Mouse (Mus musculus): ENCODE results near the gene Iars2. TPM values are rescaled to one million over a fixed set of nuclear protein-coding genes. Genes with fewer than 3 reads are reported as not detected.

Iars2 gene
- polyA plus RNA-seq, 1 experiment = 17.1 TPM

DNA sequence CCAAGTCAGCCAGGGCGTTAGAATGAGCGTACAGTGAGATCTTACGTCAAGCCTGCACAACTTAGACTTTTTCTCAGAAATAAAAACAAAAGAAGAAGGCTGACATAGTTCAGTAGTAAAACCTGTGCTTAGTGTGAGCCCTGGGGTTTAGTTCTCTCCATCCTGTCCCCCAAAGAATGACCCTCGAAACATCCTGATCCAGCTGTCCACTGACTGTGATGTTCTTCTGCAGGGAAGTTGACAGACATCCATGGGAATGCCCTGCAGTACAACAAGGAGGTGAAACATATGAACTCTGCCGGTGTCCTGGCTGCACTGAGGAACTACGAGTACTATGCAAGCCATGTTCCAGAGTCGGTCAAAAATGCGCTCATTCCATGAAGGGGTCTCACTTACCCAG is 27.1 kb upstream of the Iars2 start:
- TF ChIP-seq CTCF (IDR thresholded peaks at IDR 0.05; ENCODE audit: low read depth, low read length) (no peak), POLR2A (IDR thresholded peaks at IDR 0.05; ENCODE audit: borderline replicate concordance, low read depth, low read length) (no peak)
- no peak overlapping the region for H3K4me3 ChIP-seq (ENCODE audit: insufficient read depth, low read length)
- H3K27ac ChIP-seq (ENCODE audit: insufficient read depth, low read depth, low read length) = no peak overlapping the region
- H3K4me1 ChIP-seq (ENCODE audit: control insufficient read depth, insufficient read depth, low read length) = no peaks in the 10 kb centered on the region

DNA sequence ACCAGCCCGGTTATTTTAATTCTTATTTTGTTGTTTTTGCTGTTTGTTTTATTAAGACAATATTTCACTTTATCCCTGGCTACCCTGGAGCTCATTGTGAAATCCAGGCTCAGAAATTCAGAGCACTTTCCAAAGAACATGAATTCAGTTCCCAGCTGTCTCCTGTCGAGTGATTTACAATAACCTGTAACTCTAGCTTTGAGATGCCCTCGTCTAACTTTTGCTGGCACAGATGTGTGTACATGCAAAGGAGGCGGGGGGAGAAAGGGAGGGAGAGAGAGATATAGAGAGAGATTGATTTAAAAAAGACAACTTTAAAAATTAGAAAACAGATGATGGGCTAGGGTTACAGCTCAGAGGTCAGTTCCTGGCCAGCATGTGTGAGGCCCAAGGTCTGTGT is 25.5 kb upstream of the Iars2 start:
- no peak overlapping the region for H3K4me3 ChIP-seq (ENCODE audit: insufficient read depth, low read length)
- peaks cover 11% of the 10 kb centered on the region for H3K4me1 ChIP-seq (ENCODE audit: control insufficient read depth, insufficient read depth, low read length)
- TF ChIP-seq CTCF (IDR thresholded peaks at IDR 0.05; ENCODE audit: low read depth, low read length) = no peak
- TF ChIP-seq POLR2A (IDR thresholded peaks at IDR 0.05; ENCODE audit: borderline replicate concordance, low read depth, low read length) = no peak
- no peak overlapping the region for H3K27ac ChIP-seq (ENCODE audit: insufficient read depth, low read depth, low read length)

DNA sequence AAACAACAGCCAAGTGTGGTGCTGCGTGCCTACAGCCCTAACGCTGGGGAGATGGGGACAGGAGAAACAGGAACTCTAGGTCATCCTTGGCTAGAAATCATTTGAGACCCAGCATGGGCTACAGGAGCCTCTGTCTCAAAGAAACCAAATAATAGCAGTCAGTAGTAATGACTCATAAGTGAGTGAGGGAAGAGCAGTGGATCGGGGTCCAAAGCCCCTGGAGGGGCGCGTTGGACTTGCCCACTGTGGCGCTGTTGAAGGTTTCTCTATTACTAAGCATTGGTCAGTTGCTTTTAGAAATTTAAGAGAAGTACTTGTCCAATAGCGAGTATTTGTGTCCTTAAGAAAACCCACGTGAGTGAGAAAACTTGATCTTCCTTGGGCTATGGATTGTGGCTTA is 24.2 kb upstream of the Iars2 start:
- no peak overlapping the region for H3K27ac ChIP-seq (ENCODE audit: insufficient read depth, low read depth, low read length)
- no peak for TF ChIP-seq POLR2A (IDR thresholded peaks at IDR 0.05; ENCODE audit: borderline replicate concordance, low read depth, low read length)
- no peak for TF ChIP-seq CTCF (IDR thresholded peaks at IDR 0.05; ENCODE audit: low read depth, low read length)
- H3K4me3 ChIP-seq (ENCODE audit: insufficient read depth, low read length) = no peak overlapping the region
- peaks cover 12% of the 10 kb centered on the region for H3K4me1 ChIP-seq (ENCODE audit: control insufficient read depth, insufficient read depth, low read length)

- TF ChIP-seq CTCF (IDR thresholded peaks at IDR 0.05; ENCODE audit: low read depth, low read length) (no peak), POLR2A (IDR thresholded peaks at IDR 0.05; ENCODE audit: borderline replicate concordance, low read depth, low read length) (no peak)
- peaks cover 12% of the 10 kb centered on the region for H3K4me1 ChIP-seq (ENCODE audit: control insufficient read depth, insufficient read depth, low read length)
- no peak overlapping the region for H3K27ac ChIP-seq (ENCODE audit: insufficient read depth, low read depth, low read length)
These were observed 23.0 kb upstream of the Iars2 start for GRCm38 (mm10) chr1:185352151-185352550.

DNA sequence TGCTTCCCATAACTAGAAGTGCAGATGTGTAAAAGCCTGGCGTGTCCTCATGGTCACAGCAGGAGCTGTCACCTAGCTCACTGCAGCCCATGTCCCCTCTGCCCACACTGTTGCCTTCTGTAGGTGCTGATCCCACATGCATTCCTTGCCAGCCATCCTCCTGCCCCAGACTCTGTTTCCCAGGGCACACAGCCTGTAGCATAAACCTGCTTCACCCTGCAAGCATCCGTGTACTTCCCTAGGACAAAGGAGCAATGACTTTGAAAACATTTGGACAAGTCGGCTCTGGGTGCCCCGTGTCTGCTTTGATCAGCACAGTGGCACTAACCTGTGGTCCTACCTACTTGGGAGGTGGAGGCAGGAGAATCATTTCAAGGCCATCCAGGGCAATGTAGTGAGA is 21.4 kb upstream of the Iars2 start:
- Histone ChIP-seq H3K27ac (ENCODE audit: insufficient read depth, low read depth, low read length) (peak overlapping the region; percentile 43; the same call in 1 of the 2 replicates), H3K4me1 (ENCODE audit: control insufficient read depth, insufficient read depth, low read length) (peaks cover 12% of the 10 kb centered on the region), H3K4me3 (ENCODE audit: insufficient read depth, low read length) (no peak overlapping the region)
- TF ChIP-seq POLR2A (IDR thresholded peaks at IDR 0.05; ENCODE audit: borderline replicate concordance, low read depth, low read length) (no peak), CTCF (IDR thresholded peaks at IDR 0.05; ENCODE audit: low read depth, low read length) (no peak)

More at GRCm38 (mm10) chr1:185352151-185352550, 23.0 kb upstream of the Iars2 start:
- no peak overlapping the region for H3K4me3 ChIP-seq (ENCODE audit: insufficient read depth, low read length)

DNA sequence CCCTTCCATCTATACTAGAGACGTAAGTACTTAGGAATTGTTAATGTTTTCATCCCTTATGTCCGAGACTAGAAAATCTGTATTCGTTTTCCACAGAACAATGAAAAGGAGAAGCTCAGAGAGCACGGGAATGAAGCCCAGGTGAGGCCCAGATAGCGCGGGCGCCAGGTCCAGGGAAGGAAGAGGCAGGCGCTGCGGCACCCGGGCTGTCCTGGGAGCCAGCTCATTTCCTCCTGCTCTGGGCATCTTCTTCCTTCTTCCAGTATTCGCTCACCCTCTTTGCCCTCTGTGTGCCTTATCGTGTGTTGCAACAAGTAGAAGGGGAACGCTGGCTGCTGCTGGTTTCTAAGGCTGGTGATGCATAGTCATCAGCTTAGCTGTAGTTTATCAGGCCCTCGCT is 20.5 kb upstream of the Iars2 start:
- H3K4me3 ChIP-seq (ENCODE audit: insufficient read depth, low read length) = no peak overlapping the region
- no peak for TF ChIP-seq POLR2A (IDR thresholded peaks at IDR 0.05; ENCODE audit: borderline replicate concordance, low read depth, low read length)
- no peak for TF ChIP-seq CTCF (IDR thresholded peaks at IDR 0.05; ENCODE audit: low read depth, low read length)
- peaks cover 12% of the 10 kb centered on the region for H3K4me1 ChIP-seq (ENCODE audit: control insufficient read depth, insufficient read depth, low read length)
- H3K27ac ChIP-seq (ENCODE audit: insufficient read depth, low read depth, low read length) = peak overlapping the region; percentile 43; the same call in 1 of the 2 replicates

DNA sequence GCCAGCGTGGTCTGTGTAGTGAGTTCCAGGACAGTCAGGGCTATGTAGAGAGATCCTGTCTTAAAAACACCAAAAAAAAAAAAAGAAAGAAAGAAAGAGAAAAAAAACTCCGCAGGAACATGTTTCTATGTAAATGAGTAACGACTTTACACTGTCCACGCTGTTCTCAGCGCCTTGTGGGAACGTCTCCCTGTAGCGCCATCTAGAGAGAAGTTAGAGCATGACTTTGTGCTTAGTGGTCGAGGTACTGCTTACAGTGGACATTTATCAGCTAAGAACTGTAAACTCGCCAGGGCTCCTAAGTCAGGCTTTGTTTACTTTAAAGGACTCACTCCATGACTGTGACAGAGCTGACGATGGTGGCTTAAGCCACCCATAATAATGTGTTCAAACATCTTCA is 17.0 kb upstream of the Iars2 start:
- H3K4me3 ChIP-seq (ENCODE audit: insufficient read depth, low read length) = no peak overlapping the region
- no peak for TF ChIP-seq POLR2A (IDR thresholded peaks at IDR 0.05; ENCODE audit: borderline replicate concordance, low read depth, low read length)
- no peak for TF ChIP-seq CTCF (IDR thresholded peaks at IDR 0.05; ENCODE audit: low read depth, low read length)
- peaks cover 12% of the 10 kb centered on the region for H3K4me1 ChIP-seq (ENCODE audit: control insufficient read depth, insufficient read depth, low read length)
- no peak overlapping the region for H3K27ac ChIP-seq (ENCODE audit: insufficient read depth, low read depth, low read length)

DNA sequence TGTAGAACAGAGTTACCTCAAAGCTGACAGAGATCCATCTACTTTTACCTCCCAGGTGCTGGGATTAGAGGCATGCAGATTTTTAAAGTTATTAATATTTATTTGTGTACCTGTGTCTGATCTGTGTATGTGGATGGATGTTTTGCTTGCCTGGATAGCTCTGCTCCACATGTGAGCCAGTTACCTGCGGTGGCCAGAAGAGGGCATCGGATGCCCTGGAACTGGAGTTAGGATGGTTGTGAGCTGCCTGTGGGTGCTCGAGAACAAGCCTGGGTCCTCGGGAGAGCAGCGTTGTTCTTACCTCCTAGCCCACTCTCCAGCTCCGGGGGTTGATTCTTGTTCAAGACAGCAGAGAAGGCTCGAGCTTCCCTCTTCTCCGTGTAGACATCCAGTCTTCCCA is 14.2 kb upstream of the Iars2 start:
- Histone ChIP-seq H3K27ac (ENCODE audit: insufficient read depth, low read depth, low read length) (no peak overlapping the region), H3K4me1 (ENCODE audit: control insufficient read depth, insufficient read depth, low read length) (no peaks in the 10 kb centered on the region), H3K4me3 (ENCODE audit: insufficient read depth, low read length) (no peak overlapping the region)
- TF ChIP-seq CTCF (IDR thresholded peaks at IDR 0.05; ENCODE audit: low read depth, low read length) = no peak
- no peak for TF ChIP-seq POLR2A (IDR thresholded peaks at IDR 0.05; ENCODE audit: borderline replicate concordance, low read depth, low read length)

DNA sequence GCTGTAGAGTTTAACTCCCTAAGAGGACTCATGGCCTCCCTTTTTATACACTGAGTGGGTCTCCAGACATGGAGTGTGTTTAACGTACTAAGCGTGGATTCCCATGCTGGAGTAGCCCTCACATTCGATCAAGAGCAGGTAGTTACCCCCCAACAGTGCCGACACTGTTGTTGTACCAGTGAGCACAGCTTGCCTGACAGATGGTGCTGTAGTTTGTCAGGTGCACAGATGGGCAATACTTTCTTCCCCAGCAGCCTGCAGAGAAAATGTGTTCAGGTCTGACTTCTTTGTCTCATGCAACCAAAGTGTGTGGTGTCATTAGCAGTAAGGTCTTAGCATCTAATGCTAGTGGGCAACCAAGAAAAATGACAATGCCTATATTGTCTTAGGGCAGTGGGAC is 13.2 kb upstream of the Iars2 start:
- Histone ChIP-seq H3K27ac (ENCODE audit: insufficient read depth, low read depth, low read length) (no peak overlapping the region), H3K4me3 (ENCODE audit: insufficient read depth, low read length) (no peak overlapping the region), H3K4me1 (ENCODE audit: control insufficient read depth, insufficient read depth, low read length) (no peaks in the 10 kb centered on the region)
- TF ChIP-seq POLR2A (IDR thresholded peaks at IDR 0.05; ENCODE audit: borderline replicate concordance, low read depth, low read length) (no peak), CTCF (IDR thresholded peaks at IDR 0.05; ENCODE audit: low read depth, low read length) (no peak)

DNA sequence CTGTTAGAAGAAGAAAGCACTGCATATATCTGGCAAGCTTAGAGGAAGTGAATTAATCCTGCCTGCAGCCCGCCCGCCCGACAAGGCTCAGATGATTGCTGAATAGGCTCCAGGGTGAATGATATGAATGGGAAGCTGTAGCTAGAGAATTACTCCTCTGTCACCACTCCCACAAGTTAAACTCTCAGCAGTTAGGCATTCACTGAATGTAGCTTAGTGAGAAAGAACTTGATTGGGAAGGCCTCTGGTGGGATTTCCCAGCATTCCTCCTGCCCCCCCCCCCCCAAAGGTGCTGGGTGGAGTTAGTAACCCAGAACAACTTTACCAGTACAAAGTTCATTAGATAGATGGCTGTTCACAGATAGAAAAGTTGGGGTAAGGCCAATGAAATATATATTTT is 7.3 kb upstream of the Iars2 start:
- TF ChIP-seq POLR2A (IDR thresholded peaks at IDR 0.05; ENCODE audit: borderline replicate concordance, low read depth, low read length) (no peak), CTCF (IDR thresholded peaks at IDR 0.05; ENCODE audit: low read depth, low read length) (no peak)
- no peak overlapping the region for H3K4me3 ChIP-seq (ENCODE audit: insufficient read depth, low read length)
- no peak overlapping the region for H3K27ac ChIP-seq (ENCODE audit: insufficient read depth, low read depth, low read length)
- H3K4me1 ChIP-seq (ENCODE audit: control insufficient read depth, insufficient read depth, low read length) = peaks cover 21% of the 10 kb centered on the region

DNA sequence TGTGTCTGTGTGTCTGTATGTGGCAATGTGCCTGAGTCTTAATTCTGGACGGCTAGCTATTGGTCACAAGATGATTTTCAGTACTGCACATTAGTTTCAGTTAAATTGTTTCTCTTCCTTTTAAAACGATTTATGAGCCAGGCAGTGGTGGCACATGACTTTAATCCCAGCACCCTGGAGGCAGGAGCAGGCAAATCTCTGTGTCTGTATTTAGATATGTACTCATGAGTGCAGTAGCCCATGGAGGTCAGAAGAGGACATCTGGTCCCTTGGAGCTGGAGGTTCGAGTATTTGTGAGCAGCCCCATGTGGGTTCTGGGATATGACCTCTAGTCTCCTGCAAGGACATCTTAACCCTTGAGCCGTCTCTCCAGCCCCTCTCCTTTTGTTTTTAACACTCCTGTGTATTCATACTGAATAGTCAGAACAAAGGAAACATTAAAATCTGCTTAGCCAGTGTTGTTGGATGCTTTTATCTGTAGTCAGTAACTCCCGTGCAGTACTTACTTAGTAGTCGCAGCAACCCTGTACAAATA is 6.1 kb upstream of the Iars2 start:
- TF ChIP-seq CTCF (IDR thresholded peaks at IDR 0.05; ENCODE audit: low read depth, low read length) (no peak), POLR2A (IDR thresholded peaks at IDR 0.05; ENCODE audit: borderline replicate concordance, low read depth, low read length) (no peak)
- Histone ChIP-seq H3K4me3 (ENCODE audit: insufficient read depth, low read length) (no peak overlapping the region), H3K4me1 (ENCODE audit: control insufficient read depth, insufficient read depth, low read length) (peaks cover 21% of the 10 kb centered on the region), H3K27ac (ENCODE audit: insufficient read depth, low read depth, low read length) (no peak overlapping the region)
